Mouse (Mus musculus) stomach, postnatal 0 days (tissue): Measurements from ENCODE around the gene Trim2. TPM values are rescaled to one million over a fixed set of nuclear protein-coding genes. Genes with fewer than 3 reads are reported as not detected.

Experiments used
- ATAC-seq: fragments of 200-750 bp; cut with Nextera tagmentation; 2 replicates; pipeline ENCODE4 v1.8.0; 2017; ENCODE audit not compliant: low FRiP score, low TSS enrichment
- DNase-seq: peaks from one replicate; pipeline ENCODE4 v3.0.0-alpha.2; 2016; ENCODE audit warnings: low spot score
- H3K27ac ChIP-seq: fragments of 300-500 bp; sonication (generic); replicated peaks from 2 replicates; pipeline ENCODE4 v1.5.1; 2014; ENCODE audit warnings: mild to moderate bottlenecking, control low read depth
- H3K27me3 ChIP-seq: fragments of 300-500 bp; sonication (generic); 2 replicates; pipeline ENCODE4 v1.6.1; 2014; ENCODE audit warnings: low read length; ENCODE audit not compliant: control insufficient read depth, insufficient read depth
- H3K36me3 ChIP-seq: fragments of 300-500 bp; sonication (generic); 2 replicates; pipeline ENCODE4 v1.6.1; 2014; ENCODE audit warnings: low read length, mixed read lengths; ENCODE audit not compliant: control insufficient read depth, insufficient read depth
- H3K4me1 ChIP-seq: fragments of 300-500 bp; sonication (generic); replicated peaks from 2 replicates; pipeline ENCODE4 v1.6.1; 2014; ENCODE audit warnings: antibody characterized with exemption; ENCODE audit not compliant: control insufficient read depth, insufficient read depth
- H3K4me2 ChIP-seq: fragments of 300-500 bp; sonication (generic); replicated peaks from 2 replicates; pipeline ENCODE4 v1.6.1; 2014; ENCODE audit warnings: low read depth, mild to moderate bottlenecking, control low read depth, moderate library complexity
- H3K4me3 ChIP-seq: fragments of 300-500 bp; sonication (generic); 2 replicates; pipeline ENCODE4 v1.5.1; 2014; ENCODE audit warnings: low read depth, low read length, control low read depth
- H3K9ac ChIP-seq: fragments of 300-500 bp; sonication (generic); 2 replicates; pipeline ENCODE4 v1.6.1; 2014; ENCODE audit warnings: mild to moderate bottlenecking, low read length, control low read depth, mixed read lengths
- H3K9me3 ChIP-seq: fragments of 300-500 bp; sonication (generic); 2 replicates; pipeline ENCODE4 v1.6.1; 2016; ENCODE audit warnings: low read length; ENCODE audit not compliant: control insufficient read depth
- CTCF ChIP-seq: IDR thresholded peaks from 2 replicates; pipeline ENCODE4 v1.5.1; 2016; ENCODE audit warnings: antibody characterized with exemption, low read depth, mild to moderate bottlenecking, moderate library complexity
- EP300 ChIP-seq: optimal IDR thresholded peaks from 2 replicates; pipeline ENCODE3; 2016; ENCODE audit warnings: antibody characterized with exemption
- WGBS: fragments of 180-500 bp; shearing (Covaris S2); extraction: QIAGEN DNeasy Blood & Tissue Kit; methylation state at CpG from one replicate; pipeline ENCODE4 v1.1.7; 2014; 5-methylcytosine and 5-hydroxymethylcytosine counted together
- polyA plus RNA-seq: library from polyadenylated mRNA; unstranded; fragments of >200 nt; fragmentation: Nextera tagmentation; extraction: Ambion mirVana; gene quantifications from 2 replicates; pipeline ENCODE4 v1.2.1, GENCODE M21; 2015

Gene Trim2
- polyA plus RNA-seq, 1 experiment from 2014 or later, result 30.7 TPM

DNA sequence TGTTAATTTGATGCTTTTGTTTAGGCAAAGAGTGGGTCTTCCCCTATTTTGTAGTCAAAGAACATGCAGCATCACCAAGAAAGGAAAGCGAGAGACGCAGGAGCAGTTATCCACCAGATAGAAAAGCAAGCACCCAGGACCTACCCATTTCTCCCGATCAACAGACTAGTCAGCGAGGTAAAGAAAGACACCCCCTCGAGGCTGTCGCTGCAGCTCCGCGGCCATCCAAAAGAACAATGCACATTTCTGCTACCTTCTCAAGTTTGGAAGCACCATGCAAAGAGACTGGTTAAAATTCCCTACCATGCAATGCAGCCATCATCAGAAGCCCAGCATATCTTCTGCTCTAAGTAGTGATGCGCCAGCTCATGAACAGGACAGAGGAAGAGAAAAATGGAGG, 86.4 kb downstream of the Trim2 start:
- Histone ChIP-seq H3K4me1 (no peaks in the 10 kb centered on the region; the same call in 1 of the 2 replicates), H3K9me3 (no peaks in the 10 kb centered on the region), H3K27me3 (no peaks in the 10 kb centered on the region), H3K27ac (peak overlapping the region; percentile 45), H3K4me3 (peak overlapping the region; percentile 43), H3K36me3 (no peaks in the 10 kb centered on the region), H3K4me2 (peak overlapping the region; percentile 58), H3K9ac (peak overlapping the region; percentile 32; the same call in 1 of the 2 replicates)
- WGBS, result 8% methylated on average over 9 of the region's 9 CpGs
- TF ChIP-seq CTCF (peak; percentile 2; the same call in 1 of the 2 replicates), EP300 (no peak)
- ATAC-seq, result no peak
- DNase-seq, result no peak

DNA sequence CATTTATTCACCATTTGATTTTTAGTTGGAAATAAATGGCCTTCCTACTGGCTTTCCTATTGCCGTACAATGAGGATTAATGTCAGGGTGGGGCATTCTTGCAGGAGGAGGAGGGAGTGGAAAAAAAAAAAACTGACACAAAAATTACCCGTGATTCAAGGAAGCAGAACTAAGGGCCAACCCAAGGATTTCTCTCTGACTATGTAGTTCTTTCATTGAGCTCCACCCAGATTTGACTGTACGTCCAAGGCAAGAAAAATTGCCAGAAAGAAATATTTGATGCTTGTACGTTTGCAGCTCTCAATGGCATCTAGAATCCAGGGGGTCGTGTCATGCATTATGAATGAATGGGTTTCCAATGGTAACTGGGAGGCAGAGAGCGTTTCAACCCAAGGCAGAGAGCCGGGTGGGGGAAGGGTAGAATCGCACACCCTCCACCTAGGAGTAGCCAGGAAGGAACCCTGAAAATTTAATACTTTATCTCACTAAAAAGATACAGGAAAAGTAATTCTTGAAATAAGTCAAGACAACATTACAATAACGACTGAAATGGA, 86.9 kb downstream of the Trim2 start:
- Histone ChIP-seq H3K4me2 (peak overlapping the region; percentile 58), H3K9me3 (no peaks in the 10 kb centered on the region), H3K4me1 (no peaks in the 10 kb centered on the region; the same call in 1 of the 2 replicates), H3K9ac (peak overlapping the region; percentile 32; the same call in 1 of the 2 replicates), H3K27ac (no peak overlapping the region), H3K27me3 (no peaks in the 10 kb centered on the region), H3K36me3 (no peaks in the 10 kb centered on the region), H3K4me3 (peak overlapping the region; percentile 43)
- TF ChIP-seq CTCF, result no peak
- TF ChIP-seq EP300, result no peak
- no peak for DNase-seq
- WGBS, result 8% methylated on average over 9 of the region's 9 CpGs
- no peak for ATAC-seq

DNA sequence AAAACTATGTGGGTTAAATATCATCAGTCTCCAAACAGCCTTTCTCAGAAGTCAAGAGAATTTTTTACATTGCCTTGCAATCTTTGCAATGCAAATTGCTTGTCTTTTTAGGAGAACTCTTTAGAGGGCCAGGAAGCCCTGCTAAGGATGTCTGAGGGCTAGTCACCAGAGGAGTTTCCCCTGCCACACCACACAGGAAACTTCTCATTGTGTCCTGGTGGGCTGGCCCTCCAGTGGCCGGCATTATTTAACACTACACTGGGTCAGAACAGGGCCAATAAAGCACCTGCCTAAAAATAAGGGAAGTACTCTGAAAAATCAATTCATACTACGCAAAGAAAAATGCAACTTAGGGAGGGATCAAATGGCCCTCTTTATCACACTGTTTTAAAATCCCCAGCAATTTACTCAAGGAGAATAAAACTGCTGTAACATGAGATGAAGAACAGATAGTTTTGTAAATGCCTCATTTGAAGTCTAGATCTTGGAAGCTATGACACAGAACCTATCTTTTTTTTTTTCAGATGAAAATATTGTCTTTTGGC, 87.4 kb downstream of the Trim2 start:
- no peak overlapping the region for H3K9ac ChIP-seq
- H3K4me1 ChIP-seq, result no peaks in the 10 kb centered on the region; the same call in 1 of the 2 replicates
- no peak overlapping the region for H3K4me3 ChIP-seq
- no peak overlapping the region for H3K27ac ChIP-seq
- TF ChIP-seq CTCF, result 0 out of 2 replicates have a peak, but pooled peaks have one; percentile 24
- TF ChIP-seq EP300, result no peak
- H3K36me3 ChIP-seq, result no peaks in the 10 kb centered on the region
- WGBS, result 38% methylated on average over 2 of the region's 2 CpGs
- ATAC-seq (no peak), DNase-seq (no peak)
- H3K9me3 ChIP-seq, result no peaks in the 10 kb centered on the region
- no peak overlapping the region for H3K4me2 ChIP-seq
- no peaks in the 10 kb centered on the region for H3K27me3 ChIP-seq

DNA sequence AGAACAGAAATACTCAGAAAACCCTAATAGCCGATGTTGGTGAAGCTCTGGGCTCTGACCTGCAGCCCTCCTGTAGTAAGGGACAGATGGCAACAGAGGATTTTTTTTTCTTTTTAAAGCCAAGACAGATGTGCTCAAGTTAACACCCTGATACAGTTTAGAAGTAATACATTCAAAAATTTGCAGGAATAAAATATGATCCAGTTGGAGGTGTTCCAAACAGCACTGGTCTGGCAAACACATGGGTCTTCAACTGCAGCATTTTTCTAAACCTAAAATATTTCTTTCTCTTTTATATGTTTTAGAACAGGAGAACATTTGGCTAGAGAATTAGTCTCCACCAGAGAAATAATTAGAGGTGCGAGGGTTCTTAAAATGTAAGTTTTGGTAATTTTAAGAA, 88.2 kb downstream of the Trim2 start:
- 61% methylated on average over 2 of the region's 2 CpGs for WGBS

DNA sequence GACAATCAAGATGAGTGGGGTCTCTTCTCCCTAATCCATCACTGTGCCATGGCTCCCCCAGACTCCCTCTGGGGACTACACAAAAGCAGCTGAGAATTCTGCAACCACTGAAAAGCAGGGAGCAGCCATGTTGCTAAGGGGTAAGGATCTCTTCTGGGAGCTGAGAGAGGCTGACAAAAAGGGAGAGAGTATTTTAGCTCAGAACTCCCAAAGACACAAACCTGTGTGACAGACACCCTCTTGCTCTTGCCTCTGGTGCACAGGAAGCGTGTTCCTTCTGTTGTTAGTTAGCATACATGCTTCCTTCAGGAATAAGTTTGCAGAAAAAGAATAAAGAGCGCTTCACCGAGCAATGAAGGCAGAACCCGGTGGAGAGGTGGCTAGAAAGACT, 88.7 kb downstream of the Trim2 start:
- no peak for DNase-seq
- 59% methylated on average over 4 of the region's 4 CpGs for WGBS
- H3K4me2 ChIP-seq, result no peak overlapping the region
- no peak overlapping the region for H3K27ac ChIP-seq
- no peak for ATAC-seq
- no peak for TF ChIP-seq EP300
- TF ChIP-seq CTCF, result no peak
- H3K9ac ChIP-seq, result no peak overlapping the region
- H3K4me3 ChIP-seq, result no peak overlapping the region
- H3K9me3 ChIP-seq, result no peaks in the 10 kb centered on the region
- no peaks in the 10 kb centered on the region; the same call in 1 of the 2 replicates for H3K4me1 ChIP-seq
- no peaks in the 10 kb centered on the region for H3K27me3 ChIP-seq
- H3K36me3 ChIP-seq, result no peaks in the 10 kb centered on the region

More for the DNA sequence above, 88.2 kb downstream of the Trim2 start:
- Histone ChIP-seq H3K27ac (no peak overlapping the region), H3K4me3 (no peak overlapping the region), H3K36me3 (no peaks in the 10 kb centered on the region), H3K4me1 (no peaks in the 10 kb centered on the region; the same call in 1 of the 2 replicates), H3K4me2 (no peak overlapping the region), H3K9me3 (no peaks in the 10 kb centered on the region), H3K27me3 (no peaks in the 10 kb centered on the region), H3K9ac (no peak overlapping the region)
- TF ChIP-seq CTCF (no peak), EP300 (no peak)
- DNase-seq, result no peak
- no peak for ATAC-seq

DNA sequence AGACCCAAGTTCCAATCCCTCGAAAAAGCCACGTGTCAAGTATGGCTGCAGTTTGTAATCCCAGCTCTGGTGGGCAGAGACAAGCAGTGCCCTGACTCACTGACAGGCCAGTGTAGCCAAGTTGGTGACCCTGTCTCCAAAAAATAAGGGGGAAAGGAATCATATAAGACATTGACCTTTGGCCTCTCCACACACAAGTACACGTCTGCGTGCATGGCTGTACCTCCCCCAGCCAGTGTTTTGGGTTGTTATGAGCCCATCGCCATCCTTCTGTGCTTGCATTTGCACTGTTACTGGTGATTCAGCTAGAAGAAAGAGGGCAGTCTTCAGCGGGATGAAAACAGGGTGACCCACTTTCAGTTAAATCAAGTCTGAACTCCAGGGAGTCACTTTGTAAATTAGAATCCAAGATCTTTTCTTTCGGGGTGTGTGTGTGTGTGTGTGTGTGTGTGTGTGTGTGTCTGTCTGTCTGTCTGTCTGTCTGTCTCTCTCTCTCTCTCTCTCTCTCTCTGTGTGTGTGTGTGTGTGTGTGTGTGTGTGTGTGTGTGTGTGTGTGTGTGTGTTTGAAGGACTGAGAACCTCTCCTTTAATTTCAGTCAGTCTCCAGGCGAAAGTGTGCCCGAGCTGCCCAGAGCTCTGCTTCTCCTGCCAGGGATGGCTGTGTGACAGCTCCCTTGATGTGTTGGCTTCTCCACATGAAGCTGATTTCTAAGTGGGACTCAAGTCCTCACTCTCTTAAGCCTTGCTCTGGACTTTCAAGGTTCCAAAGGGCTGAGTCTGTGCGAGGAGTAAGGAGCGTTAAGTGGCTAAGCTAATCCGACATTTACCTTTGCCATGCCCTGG, 89.3 kb downstream of the Trim2 start:
- ATAC-seq (no peak), DNase-seq (no peak)
- Histone ChIP-seq H3K4me2 (no peak overlapping the region), H3K27me3 (no peaks in the 10 kb centered on the region), H3K9ac (no peak overlapping the region), H3K36me3 (no peaks in the 10 kb centered on the region), H3K4me3 (no peak overlapping the region), H3K27ac (no peak overlapping the region), H3K9me3 (no peaks in the 10 kb centered on the region), H3K4me1 (no peaks in the 10 kb centered on the region; the same call in 1 of the 2 replicates)
- WGBS, result 76% methylated on average over 12 of the region's 12 CpGs
- TF ChIP-seq EP300, result no peak
- TF ChIP-seq CTCF, result no peak
